Mouse (Mus musculus) liver, embryonic 11.5 days (tissue): ENCODE data around the gene Strip2. TPM values are rescaled to one million over a fixed set of nuclear protein-coding genes. Genes with fewer than 3 reads are reported as not detected.

Experiments
- ATAC-seq: fragments of 200-750 bp; cut with Nextera tagmentation; replicated peaks from 2 replicates; pipeline ENCODE4 v1.8.0; 2017; ENCODE audit warnings: moderate number of reproducible peaks, mild to moderate bottlenecking, moderate TSS enrichment, moderate library complexity; ENCODE audit not compliant: low FRiP score
- DNase-seq: peaks from one replicate; pipeline ENCODE4 v3.0.0-alpha.2; 2017; ENCODE audit warnings: low spot score
- H3K27ac ChIP-seq: fragments of 300-500 bp; sonication (generic); 2 replicates; pipeline ENCODE4 v1.5.1; 2014; ENCODE audit warnings: mild to moderate bottlenecking, low read depth, low read length, control low read depth
- H3K27me3 ChIP-seq: fragments of 300-500 bp; sonication (generic); replicated peaks from 2 replicates; pipeline ENCODE4 v1.6.1; 2014; ENCODE audit warnings: low read length, mixed read lengths; ENCODE audit not compliant: control insufficient read depth, insufficient read depth
- H3K36me3 ChIP-seq: fragments of 300-500 bp; sonication (generic); 2 replicates; pipeline ENCODE4 v1.6.1; 2014; ENCODE audit warnings: mild to moderate bottlenecking, low read length, moderate library complexity, mixed read lengths; ENCODE audit not compliant: control insufficient read depth, insufficient read depth
- H3K4me1 ChIP-seq: fragments of 300-500 bp; sonication (generic); replicated peaks from 2 replicates; pipeline ENCODE4 v1.6.1; 2014; ENCODE audit warnings: low read length, mixed read lengths; ENCODE audit not compliant: control insufficient read depth, insufficient read depth
- H3K4me2 ChIP-seq: fragments of 300-500 bp; sonication (generic); 2 replicates; pipeline ENCODE4 v1.6.1; 2014; ENCODE audit warnings: mild to moderate bottlenecking, control low read depth, moderate library complexity
- H3K4me3 ChIP-seq: fragments of 300-500 bp; sonication (generic); 2 replicates; pipeline ENCODE4 v1.5.1; 2014; ENCODE audit warnings: low read depth, low read length, control low read depth
- H3K9ac ChIP-seq: fragments of 300-500 bp; sonication (generic); 2 replicates; pipeline ENCODE4 v1.6.1; 2014; ENCODE audit warnings: low read depth, low read length, control low read depth
- H3K9me3 ChIP-seq: fragments of 300-500 bp; sonication (generic); 2 replicates; pipeline ENCODE4 v1.6.1; 2016; ENCODE audit warnings: low read length, inconsistent platforms, mixed read lengths; ENCODE audit not compliant: control insufficient read depth
- WGBS: fragments of 180-500 bp; shearing (Covaris S2); extraction: QIAGEN DNeasy Blood & Tissue Kit; methylation state at CpG from one replicate; pipeline ENCODE4 v1.1.7; 2014; 5-methylcytosine and 5-hydroxymethylcytosine counted together
- microRNA-seq: library from miRNA; unstranded; fragments of <30 nt; microRNA quantifications from one replicate; pipeline ENCODE4, GENCODE M21; 2017; ENCODE audit warnings: borderline number of aligned reads
- polyA plus RNA-seq: library from polyadenylated mRNA; unstranded; fragments of >200 nt; fragmentation: Nextera tagmentation; extraction: Ambion mirVana; gene quantifications from 2 replicates; pipeline ENCODE4 v1.2.1, GENCODE M21; 2014

Strip2 gene
- polyA plus RNA-seq, 1 experiment from 2014 or later, result 0.51 TPM

- no peak for DNase-seq
- H3K9me3 ChIP-seq, result no peaks in the 10 kb centered on the region
- H3K4me1 ChIP-seq, result no peaks in the 10 kb centered on the region
- no peak overlapping the region for H3K4me2 ChIP-seq
- no peak overlapping the region for H3K27ac ChIP-seq
- H3K27me3 ChIP-seq, result no peaks in the 10 kb centered on the region
- no peaks in the 10 kb centered on the region for H3K36me3 ChIP-seq
- H3K4me3 ChIP-seq, result no peak overlapping the region
- no peak overlapping the region for H3K9ac ChIP-seq
- no peak for ATAC-seq
- WGBS, result 79% methylated on average over 9 of the region's 9 CpGs
Observed at GRCm38 (mm10) chr6:29998140-29998539, 81.3 kb downstream of the Strip2 start.

DNA sequence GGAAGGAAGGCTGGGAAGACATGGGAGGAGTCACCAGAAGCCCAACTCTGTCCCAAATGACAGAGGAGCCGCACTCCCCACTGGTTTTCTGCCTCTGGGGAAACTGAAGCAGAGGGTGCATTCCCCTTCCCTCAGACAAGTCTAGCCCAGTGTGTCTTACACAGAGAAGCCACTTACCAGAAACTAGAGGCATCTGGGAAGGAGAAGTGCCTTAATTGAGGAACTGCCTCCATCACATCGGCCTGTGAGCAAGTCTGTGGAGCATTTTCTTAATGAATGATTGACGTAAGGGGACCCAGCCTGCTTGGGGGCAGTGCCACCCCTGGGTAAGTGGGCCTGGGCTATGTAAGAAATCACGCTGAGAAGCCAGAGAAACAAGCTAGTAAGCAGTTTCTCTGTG lies 82.0 kb downstream of the Strip2 start:
- Histone ChIP-seq H3K27me3 (no peaks in the 10 kb centered on the region), H3K4me2 (no peak overlapping the region), H3K9me3 (no peaks in the 10 kb centered on the region), H3K36me3 (no peaks in the 10 kb centered on the region), H3K4me1 (no peaks in the 10 kb centered on the region), H3K27ac (no peak overlapping the region), H3K4me3 (no peak overlapping the region), H3K9ac (no peak overlapping the region)
- 50% methylated on average over 4 of the region's 4 CpGs for WGBS
- DNase-seq, result no peak
- ATAC-seq, result no peak

GRCm38 (mm10) chr6:30002628-30003027 lies 85.8 kb downstream of the Strip2 start:
- no peaks in the 10 kb centered on the region for H3K4me1 ChIP-seq
- DNase-seq, result no peak
- no peak for ATAC-seq
- WGBS, result 75% methylated on average over 9 of the region's 9 CpGs
- no peaks in the 10 kb centered on the region for H3K9me3 ChIP-seq
- H3K4me2 ChIP-seq, result no peak overlapping the region
- H3K4me3 ChIP-seq, result no peak overlapping the region
- no peak overlapping the region for H3K27ac ChIP-seq
- no peak overlapping the region for H3K9ac ChIP-seq
- no peaks in the 10 kb centered on the region for H3K27me3 ChIP-seq
- H3K36me3 ChIP-seq, result no peaks in the 10 kb centered on the region

- H3K4me3 ChIP-seq, result no peak overlapping the region
Observed at GRCm38 (mm10) chr6:30005851-30006250, 89.0 kb downstream of the Strip2 start.

GRCm38 (mm10) chr6:30009204-30009603 lies 92.4 kb downstream of the Strip2 start:
- no peak for ATAC-seq
- 85% methylated on average over 7 of the region's 7 CpGs for WGBS
- no peak for DNase-seq
- no peaks in the 10 kb centered on the region for H3K27me3 ChIP-seq
- no peaks in the 10 kb centered on the region for H3K4me1 ChIP-seq
- no peak overlapping the region for H3K4me2 ChIP-seq
- H3K4me3 ChIP-seq, result no peak overlapping the region
- H3K27ac ChIP-seq, result no peak overlapping the region
- no peaks in the 10 kb centered on the region for H3K36me3 ChIP-seq
- no peak overlapping the region for H3K9ac ChIP-seq
- H3K9me3 ChIP-seq, result no peaks in the 10 kb centered on the region

More at GRCm38 (mm10) chr6:30005851-30006250, 89.0 kb downstream of the Strip2 start:
- Histone ChIP-seq H3K27me3 (no peaks in the 10 kb centered on the region), H3K36me3 (no peaks in the 10 kb centered on the region), H3K4me1 (no peaks in the 10 kb centered on the region), H3K9me3 (no peaks in the 10 kb centered on the region), H3K27ac (no peak overlapping the region), H3K9ac (no peak overlapping the region), H3K4me2 (no peak overlapping the region)
- ATAC-seq (no peak), DNase-seq (no peak)
- 80% methylated on average over 1 of the region's 1 CpGs for WGBS

Small RNAs within 50 kb of the gene (microRNA-seq; reads per million reads assigned to microRNA genes)
- not detected for gene Gm23049

Other genes with a start within 250 kb of the Strip2 start
- gene Tspan33, start 222.8 kb upstream of the Strip2 start, polyA plus RNA-seq, result 44.8 and 53.0 TPM in 2 replicates
- 22.3 and 22.5 TPM in 2 replicates for gene Smo, start 181.5 kb upstream of the Strip2 start, polyA plus RNA-seq
- gene Ahcyl2, start 149.0 kb upstream of the Strip2 start, polyA plus RNA-seq, result 12.0 and 12.5 TPM in 2 replicates
- 64.8 and 72.5 TPM in 2 replicates for gene Nrf1, start 131.0 kb downstream of the Strip2 start, polyA plus RNA-seq